Mouse (Mus musculus): ENCODE measurements around the gene Eif5a.

Eif5a gene

GRCm38 (mm10) chr11:69902972-69903371, 18.8 kb downstream of the Eif5a start:
- in situ Hi-C loops (cut with MboI): no loop called here

GRCm38 (mm10) chr11:69901993-69902392, 19.8 kb downstream of the Eif5a start:
- in situ Hi-C loops (cut with MboI): no loop called here

- in situ Hi-C loops (cut with MboI): no loop called here
These were observed 20.3 kb downstream of the Eif5a start for GRCm38 (mm10) chr11:69901406-69901846.

- in situ Hi-C loops (cut with MboI): no loop called here
These were observed 21.0 kb downstream of the Eif5a start, which contains the start of the genes 2810408A11Rik and Neurl4 for GRCm38 (mm10) chr11:69900471-69901405. TSS of gene 2810408A11Rik (minus strand) at chr11:69900987. TSS of gene Neurl4 (plus strand) at chr11:69901072.

- in situ Hi-C loops (cut with MboI): no loop called here
These were observed 21.9 kb downstream of the Eif5a start for GRCm38 (mm10) chr11:69899870-69900269.

GRCm38 (mm10) chr11:69895291-69895690, 26.5 kb downstream of the Eif5a start, which contains the start of gene Acap1:
TSS of gene Acap1 (minus strand) at chr11:69895539.
- in situ Hi-C loops (cut with MboI): no loop called here

GRCm38 (mm10) chr11:69894671-69895070, 27.1 kb downstream of the Eif5a start:
- in situ Hi-C loops (cut with MboI): no loop called here

GRCm38 (mm10) chr11:69891482-69891881, 30.3 kb downstream of the Eif5a start:
- in situ Hi-C loops (cut with MboI): no loop called here

- in situ Hi-C loops (cut with MboI): no loop called here
These were observed 34.7 kb downstream of the Eif5a start for GRCm38 (mm10) chr11:69886907-69887635.

- in situ Hi-C loops (cut with MboI): no loop called here
These were observed 37.1 kb downstream of the Eif5a start for GRCm38 (mm10) chr11:69884663-69885062.

GRCm38 (mm10) chr11:69884240-69884639, 37.5 kb downstream of the Eif5a start:
- in situ Hi-C loops (cut with MboI): no loop called here

GRCm38 (mm10) chr11:69883527-69884151, 38.1 kb downstream of the Eif5a start:
- in situ Hi-C loops (cut with MboI): no loop called here

GRCm38 (mm10) chr11:69883066-69883465, 38.7 kb downstream of the Eif5a start:
- in situ Hi-C loops (cut with MboI): no loop called here

GRCm38 (mm10) chr11:69881787-69882670, 39.7 kb downstream of the Eif5a start:
- in situ Hi-C loops (cut with MboI): no loop called here

- in situ Hi-C loops (cut with MboI): no loop called here
These were observed 40.7 kb downstream of the Eif5a start, which contains the start of gene Kctd11 for GRCm38 (mm10) chr11:69880853-69881603. TSS of gene Kctd11 (minus strand) at chr11:69881406.

GRCm38 (mm10) chr11:69880506-69880852, 41.3 kb downstream of the Eif5a start:
- in situ Hi-C loops (cut with MboI): no loop called here

GRCm38 (mm10) chr11:69879711-69880110, 42.0 kb downstream of the Eif5a start:
- in situ Hi-C loops (cut with MboI): loop anchor here (5.0 kb wide), 1 partner anchor 122 kb away; the partner anchor contains the start of gene Polr2a

GRCm38 (mm10) chr11:69878952-69879351, 42.8 kb downstream of the Eif5a start:
- in situ Hi-C loops (cut with MboI): loop anchor here (5.0 kb wide), 1 partner anchor 122 kb away; the partner anchor contains the start of gene Polr2a

GRCm38 (mm10) chr11:69878399-69878798, 43.4 kb downstream of the Eif5a start:
- in situ Hi-C loops (cut with MboI): loop anchor here (5.0 kb wide), 1 partner anchor 121 kb away; the partner anchor contains the start of gene Polr2a

GRCm38 (mm10) chr11:69877878-69878277, 43.9 kb downstream of the Eif5a start, which contains the start of gene Tmem95:
TSS of gene Tmem95 (minus strand) at chr11:69878018.
- in situ Hi-C loops (cut with MboI): loop anchor here (5.0 kb wide), 1 partner anchor 121 kb away; the partner anchor contains the start of gene Polr2a

All from mature B cell (primary cell).